Mouse (Mus musculus) heart, postnatal 0 days (tissue): ENCODE measurements at regions not wholly inside any gene's neighbourhood (a gene's known extent, or its start where the extent isn't known, plus 50 kb on each side); places are given as distances from the start of the nearest gene placed in this dataset.

ENCODE experiments used
- ATAC-seq: fragments of 200-750 bp; cut with Nextera tagmentation; 2 replicates; pipeline ENCODE4 v1.8.0; 2017; ENCODE audit warnings: low read depth, moderate number of reproducible peaks, moderate library complexity; ENCODE audit not compliant: insufficient read depth
- DNase-seq: peaks from one replicate; pipeline ENCODE4 v3.0.0-alpha.2; 2016; ENCODE audit warnings: low spot score
- H3K27ac ChIP-seq: fragments of 300-500 bp; sonication (generic); 2 replicates; pipeline ENCODE4 v1.5.1; 2014; ENCODE audit warnings: low read depth, mild to moderate bottlenecking
- H3K27me3 ChIP-seq: fragments of 300-500 bp; sonication (generic); 2 replicates; pipeline ENCODE4 v1.6.1; 2014; ENCODE audit warnings: low read length, mixed read lengths; ENCODE audit not compliant: control insufficient read depth, insufficient read depth
- H3K36me3 ChIP-seq: fragments of 300-500 bp; sonication (generic); replicated peaks from 2 replicates; pipeline ENCODE4 v1.6.1; 2014; ENCODE audit warnings: low read length, mixed read lengths; ENCODE audit not compliant: control insufficient read depth, insufficient read depth
- H3K4me1 ChIP-seq: fragments of 300-500 bp; sonication (generic); 2 replicates; pipeline ENCODE4 v1.6.1; 2014; ENCODE audit warnings: antibody characterized with exemption; ENCODE audit not compliant: control insufficient read depth, insufficient read depth
- H3K4me2 ChIP-seq: fragments of 300-500 bp; sonication (generic); 2 replicates; pipeline ENCODE4 v1.6.1; 2014; ENCODE audit warnings: low read depth, mild to moderate bottlenecking, low read length, moderate library complexity
- H3K4me3 ChIP-seq: fragments of 300-500 bp; sonication (generic); 2 replicates; pipeline ENCODE4 v1.5.1; 2014; ENCODE audit warnings: low read depth, low read length
- H3K9ac ChIP-seq: fragments of 300-500 bp; sonication (generic); replicated peaks from 2 replicates; pipeline ENCODE4 v1.6.1; 2014; ENCODE audit warnings: low read depth, low read length, mixed read lengths
- H3K9me3 ChIP-seq: fragments of 300-500 bp; sonication (generic); replicated peaks from 2 replicates; pipeline ENCODE4 v1.6.1; 2016; ENCODE audit warnings: low read length; ENCODE audit not compliant: control insufficient read depth
- CTCF ChIP-seq: IDR thresholded peaks from 2 replicates; pipeline ENCODE4 v1.5.1; 2016; ENCODE audit warnings: antibody characterized with exemption, control low read depth, low read depth
- EP300 ChIP-seq: IDR thresholded peaks from 2 replicates; pipeline ENCODE4 v1.6.1; 2016; ENCODE audit warnings: antibody characterized with exemption, low read depth
- WGBS: fragments of 180-500 bp; shearing (Covaris S2); extraction: QIAGEN DNeasy Blood & Tissue Kit; methylation state at CpG from one replicate; pipeline ENCODE4 v1.1.7; 2014; 5-methylcytosine and 5-hydroxymethylcytosine counted together

GRCm38 (mm10) chr13:84349001-84349720 lies 127.1 kb downstream of the Tmem161b start:
- peak overlapping the region; percentile 35; the same call in 1 of the 2 replicates for H3K9ac ChIP-seq
- DNase-seq: peak; percentile 74
- H3K27ac ChIP-seq: 0 out of 2 replicates have a peak overlapping the region, but pooled peaks have one; percentile 47
- peaks cover 34% of the 10 kb centered on the region for H3K27me3 ChIP-seq
- H3K4me3 ChIP-seq: peak overlapping the region; percentile 53
- H3K9me3 ChIP-seq: no peaks in the 10 kb centered on the region
- 0 out of 2 replicates have a peak, but pooled peaks cover 4% of the 10 kb centered on the region for H3K4me1 ChIP-seq
- under 1% methylated on average over 23 of the region's 23 CpGs for WGBS
- TF ChIP-seq EP300 (no peak), CTCF (no peak)
- ATAC-seq: no peak
- peak overlapping the region; percentile 91 for H3K4me2 ChIP-seq
- no peaks in the 10 kb centered on the region for H3K36me3 ChIP-seq

GRCm38 (mm10) chr13:84349721-84350040 lies 127.6 kb downstream of the Tmem161b start:
- no peaks in the 10 kb centered on the region for H3K9me3 ChIP-seq
- peak overlapping the region; percentile 91 for H3K4me2 ChIP-seq
- H3K4me3 ChIP-seq: peak overlapping the region; percentile 53; the same call in 1 of the 2 replicates
- WGBS: 43% methylated on average over 4 of the region's 4 CpGs
- no peak for ATAC-seq
- no peak overlapping the region for H3K9ac ChIP-seq
- no peaks in the 10 kb centered on the region for H3K36me3 ChIP-seq
- TF ChIP-seq EP300: no peak
- no peak for TF ChIP-seq CTCF
- 0 out of 2 replicates have a peak, but pooled peaks cover 4% of the 10 kb centered on the region for H3K4me1 ChIP-seq
- H3K27me3 ChIP-seq: peaks cover 29% of the 10 kb centered on the region
- DNase-seq: no peak
- H3K27ac ChIP-seq: no peak overlapping the region

- no peak for TF ChIP-seq CTCF
- no peak for TF ChIP-seq EP300
- Histone ChIP-seq H3K9ac (no peak overlapping the region), H3K4me2 (no peak overlapping the region), H3K4me1 (0 out of 2 replicates have a peak, but pooled peaks cover 4% of the 10 kb centered on the region), H3K9me3 (no peaks in the 10 kb centered on the region), H3K27me3 (peaks cover 18% of the 10 kb centered on the region), H3K4me3 (no peak overlapping the region), H3K27ac (no peak overlapping the region), H3K36me3 (no peaks in the 10 kb centered on the region)
- 37% methylated on average over 5 of the region's 5 CpGs for WGBS
- ATAC-seq: no peak
- no peak for DNase-seq
These were observed 128.7 kb downstream of the Tmem161b start for GRCm38 (mm10) chr13:84350791-84351190.

GRCm38 (mm10) chr13:84356455-84356854 lies 134.4 kb downstream of the Tmem161b start:
- Histone ChIP-seq H3K9ac (no peak overlapping the region), H3K36me3 (no peaks in the 10 kb centered on the region), H3K4me2 (no peak overlapping the region), H3K4me3 (no peak overlapping the region), H3K27ac (no peak overlapping the region), H3K27me3 (no peaks in the 10 kb centered on the region), H3K9me3 (no peaks in the 10 kb centered on the region), H3K4me1 (no peaks in the 10 kb centered on the region)
- 38% methylated on average over 2 of the region's 2 CpGs for WGBS
- no peak for DNase-seq
- TF ChIP-seq EP300 (no peak), CTCF (no peak)
- no peak for ATAC-seq

GRCm38 (mm10) chr13:84360536-84360935 lies 138.4 kb downstream of the Tmem161b start:
- H3K27ac ChIP-seq: no peak overlapping the region
- no peaks in the 10 kb centered on the region for H3K9me3 ChIP-seq
- no peak overlapping the region for H3K9ac ChIP-seq
- DNase-seq: no peak
- no peaks in the 10 kb centered on the region for H3K4me1 ChIP-seq
- TF ChIP-seq CTCF: no peak
- no peak for TF ChIP-seq EP300
- H3K27me3 ChIP-seq: no peaks in the 10 kb centered on the region
- H3K36me3 ChIP-seq: no peaks in the 10 kb centered on the region
- 77% methylated on average over 2 of the region's 2 CpGs for WGBS
- no peak overlapping the region for H3K4me3 ChIP-seq
- no peak for ATAC-seq
- no peak overlapping the region for H3K4me2 ChIP-seq

GRCm38 (mm10) chr13:84364069-84364468 lies 142.0 kb downstream of the Tmem161b start:
- Histone ChIP-seq H3K36me3 (no peaks in the 10 kb centered on the region), H3K27ac (no peak overlapping the region), H3K9me3 (no peaks in the 10 kb centered on the region), H3K9ac (no peak overlapping the region), H3K4me2 (no peak overlapping the region), H3K4me1 (no peaks in the 10 kb centered on the region), H3K27me3 (no peaks in the 10 kb centered on the region), H3K4me3 (no peak overlapping the region)
- no peak for TF ChIP-seq CTCF
- TF ChIP-seq EP300: no peak
- ATAC-seq (no peak), DNase-seq (no peak)
- WGBS: 78% methylated on average over 4 of the region's 4 CpGs
